Mouse (Mus musculus) adipocyte (in vitro differentiated cells): ENCODE measurements around the gene Aipl1.

Experiments used
- DNase-seq: peaks from one replicate; pipeline ENCODE4 v3.0.0-alpha.2; 2016; ENCODE audit warnings: low spot score

The Aipl1 gene

DNA sequence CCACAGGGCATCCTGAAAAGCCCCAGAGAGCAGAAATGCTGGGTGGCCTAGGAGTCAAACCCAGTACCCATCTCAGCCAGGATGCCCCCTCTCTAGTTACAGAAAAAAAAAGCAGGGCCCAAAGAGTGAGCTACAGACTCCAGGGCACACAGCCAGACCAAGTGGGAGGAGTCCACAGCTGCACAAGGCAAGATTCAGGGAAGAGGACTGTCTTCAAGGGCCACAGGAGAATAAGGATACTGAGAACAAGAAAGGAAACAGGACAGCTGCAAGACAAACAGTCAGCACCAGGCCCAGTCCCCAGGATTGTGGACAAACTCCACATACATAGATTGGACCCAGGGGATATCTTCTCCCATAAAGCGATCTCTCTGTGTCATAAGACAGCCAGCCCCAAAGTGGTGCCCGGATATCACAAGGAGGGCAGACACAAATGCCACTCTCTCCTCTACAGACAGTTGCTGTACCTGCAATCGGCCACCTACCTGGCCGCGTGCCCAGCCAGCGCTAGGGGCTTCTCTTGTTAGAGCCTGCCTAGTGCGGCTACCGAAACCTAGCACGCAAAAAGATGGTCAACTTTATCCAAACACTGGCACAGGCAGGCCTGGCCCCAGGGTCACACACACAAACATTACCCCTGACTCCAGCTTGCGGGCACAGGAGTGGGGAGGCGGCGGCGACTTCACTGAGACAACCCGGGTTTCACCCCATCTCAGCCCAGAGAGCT is 13.0 kb upstream of the Aipl1 start:
- DNase-seq = peak; percentile 25

DNA sequence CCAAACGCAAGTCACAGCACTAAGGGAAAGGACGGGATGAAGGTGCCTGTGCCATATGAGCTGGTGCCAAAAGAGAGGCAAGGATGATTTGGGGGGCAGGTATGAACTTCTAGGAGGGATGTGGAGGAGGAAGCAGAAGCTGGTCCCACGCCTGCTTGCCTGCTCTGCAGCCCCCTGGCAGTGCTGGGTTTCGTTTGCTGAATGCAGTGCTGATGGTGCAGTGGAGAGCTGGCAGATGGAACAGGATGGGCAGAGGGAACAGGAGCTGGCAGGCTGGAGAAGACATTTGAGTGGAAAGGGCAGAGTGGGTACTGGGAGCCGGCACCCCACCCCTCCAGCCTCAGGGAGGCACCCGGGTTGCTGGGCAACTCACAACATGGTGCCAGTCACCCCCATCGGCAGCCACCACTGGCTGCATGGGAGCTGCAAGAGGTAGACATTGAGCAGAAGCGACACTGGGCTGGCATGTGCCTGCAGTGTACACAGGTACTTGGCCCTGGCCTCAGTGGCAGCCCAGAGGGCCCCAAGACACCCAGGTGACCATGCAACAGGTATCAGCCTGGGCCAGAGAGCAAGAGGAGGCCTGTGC is 12.0 kb upstream of the Aipl1 start:
- DNase-seq = no peak

DNA sequence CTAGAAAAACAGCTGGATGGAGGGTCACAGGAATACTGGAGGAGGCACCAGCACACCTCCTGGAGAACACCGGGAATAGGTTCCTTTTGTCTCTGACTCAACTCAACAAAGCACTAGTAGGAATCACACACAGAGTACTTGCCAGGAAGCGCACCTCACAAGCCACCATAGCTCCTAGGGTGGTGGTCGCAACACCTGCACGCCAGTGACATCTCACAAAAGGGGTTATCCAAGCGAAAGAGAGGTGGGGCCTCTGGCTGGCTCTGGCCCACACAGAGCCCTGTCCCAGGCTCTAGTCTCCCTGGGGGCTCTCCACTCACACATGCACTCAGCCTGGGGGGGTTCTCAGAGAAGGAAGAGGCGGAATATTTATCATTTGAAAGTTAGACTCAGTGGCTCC is 11.4 kb upstream of the Aipl1 start:
- DNase-seq = no peak

DNA sequence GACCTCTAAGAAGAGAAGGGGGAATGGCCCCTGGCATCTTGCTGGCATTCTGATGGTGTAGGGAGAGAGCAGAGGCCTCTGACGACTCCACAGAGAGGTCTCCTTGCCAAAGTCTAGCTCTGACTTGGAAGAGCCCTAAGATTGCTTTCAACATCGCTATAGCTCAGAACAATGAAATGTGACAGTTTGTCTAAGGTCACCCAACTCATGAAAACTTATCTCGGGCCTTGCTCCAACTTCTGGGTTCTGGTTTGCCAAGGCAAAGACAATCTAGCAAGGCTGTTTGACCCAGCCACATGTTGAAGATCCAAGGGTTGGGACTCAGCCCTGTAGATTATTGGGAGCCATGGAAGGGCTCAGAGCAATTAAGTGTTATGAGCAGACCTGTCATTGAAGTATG is 6.9 kb upstream of the Aipl1 start:
- DNase-seq = peak; percentile 78

DNA sequence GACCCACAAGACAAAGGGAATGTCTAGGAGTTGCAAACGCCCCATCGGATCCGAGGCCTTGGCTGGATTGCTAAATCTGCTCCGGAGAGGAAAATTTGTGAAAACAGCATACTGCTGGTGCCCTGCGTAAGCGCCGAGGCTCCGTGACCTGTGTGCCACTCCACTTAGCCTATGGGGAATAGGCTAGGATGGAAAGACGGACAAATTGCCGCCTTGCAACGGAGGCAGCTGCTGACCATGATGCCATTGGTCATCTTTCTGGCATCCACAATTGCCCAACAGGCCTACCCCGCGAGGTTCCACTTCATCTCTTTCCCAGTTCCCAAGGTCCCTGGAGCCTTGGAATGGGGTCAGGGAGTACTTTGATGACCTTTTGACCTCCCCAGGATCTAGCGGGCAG is 5.3 kb upstream of the Aipl1 start:
- peak; percentile 65 for DNase-seq

DNA sequence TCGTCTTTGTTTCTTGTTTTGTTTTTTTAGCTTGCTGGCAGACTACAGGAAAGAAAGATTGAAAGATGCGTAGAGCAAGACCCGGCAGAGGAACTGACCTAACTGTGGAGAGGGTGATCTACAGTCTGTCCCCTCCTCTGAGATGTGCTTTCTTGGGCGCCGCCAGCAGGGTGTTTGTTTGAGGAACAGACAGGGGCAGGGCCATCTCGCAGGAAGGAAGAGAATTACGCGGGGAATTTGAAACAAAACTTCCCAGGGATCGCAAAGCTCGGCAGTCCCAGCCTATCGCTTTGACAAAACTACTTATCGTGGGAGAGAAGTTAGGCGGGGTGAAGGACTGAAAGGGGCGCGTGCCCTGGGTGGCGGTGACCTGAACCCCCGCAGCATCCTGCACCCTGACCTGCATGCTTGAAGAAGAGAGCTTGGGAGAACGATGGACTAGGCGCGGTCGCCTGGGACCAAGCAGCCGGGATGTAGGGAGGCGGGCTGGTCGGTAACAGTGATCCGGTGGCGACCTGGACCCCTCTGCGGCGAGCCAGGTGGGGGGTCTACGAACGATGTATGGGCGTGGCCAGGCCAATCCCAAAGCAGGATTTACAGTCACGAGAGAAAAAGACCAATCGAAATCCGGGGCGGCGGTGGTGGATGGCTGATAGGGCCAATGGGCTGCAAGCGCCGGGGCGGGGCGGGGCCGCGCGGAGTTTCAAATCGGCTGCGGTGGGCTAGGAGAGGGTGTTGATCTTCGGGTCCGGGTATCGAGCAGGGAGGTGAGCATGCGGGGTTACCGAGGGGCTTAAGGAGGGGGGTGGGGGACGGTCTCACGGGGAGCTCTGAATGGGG is 4.7 kb upstream of the Aipl1 start, which contains the start of gene Pimreg:
TSS of gene Pimreg (plus strand) at position 265 of the 840 bp plus-strand sequence.
- DNase-seq = peak; percentile 64

DNA sequence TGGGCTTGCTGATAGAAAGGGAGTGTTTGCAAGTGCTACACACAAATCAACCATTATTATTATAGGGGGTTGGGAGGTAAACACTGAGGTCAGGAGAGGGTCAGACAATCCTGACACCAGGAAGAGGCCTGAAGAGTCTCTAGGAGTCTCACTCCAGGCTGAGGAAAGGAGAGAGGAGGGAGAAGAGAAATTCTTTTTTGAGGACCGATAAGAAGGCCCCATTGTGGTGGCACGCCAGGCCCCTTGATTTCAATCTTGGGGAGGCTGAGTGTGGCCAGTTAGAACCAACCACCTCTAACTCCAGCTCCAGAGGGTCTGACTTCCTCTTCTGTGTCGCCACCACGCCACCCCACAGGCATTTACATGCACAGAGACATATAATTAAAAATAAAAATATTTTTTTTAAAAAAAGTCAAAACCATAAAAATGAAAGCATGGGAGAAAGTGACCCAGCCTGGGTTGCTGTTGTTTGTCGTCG is 4.0 kb upstream of the Aipl1 start:
- no peak for DNase-seq

DNA sequence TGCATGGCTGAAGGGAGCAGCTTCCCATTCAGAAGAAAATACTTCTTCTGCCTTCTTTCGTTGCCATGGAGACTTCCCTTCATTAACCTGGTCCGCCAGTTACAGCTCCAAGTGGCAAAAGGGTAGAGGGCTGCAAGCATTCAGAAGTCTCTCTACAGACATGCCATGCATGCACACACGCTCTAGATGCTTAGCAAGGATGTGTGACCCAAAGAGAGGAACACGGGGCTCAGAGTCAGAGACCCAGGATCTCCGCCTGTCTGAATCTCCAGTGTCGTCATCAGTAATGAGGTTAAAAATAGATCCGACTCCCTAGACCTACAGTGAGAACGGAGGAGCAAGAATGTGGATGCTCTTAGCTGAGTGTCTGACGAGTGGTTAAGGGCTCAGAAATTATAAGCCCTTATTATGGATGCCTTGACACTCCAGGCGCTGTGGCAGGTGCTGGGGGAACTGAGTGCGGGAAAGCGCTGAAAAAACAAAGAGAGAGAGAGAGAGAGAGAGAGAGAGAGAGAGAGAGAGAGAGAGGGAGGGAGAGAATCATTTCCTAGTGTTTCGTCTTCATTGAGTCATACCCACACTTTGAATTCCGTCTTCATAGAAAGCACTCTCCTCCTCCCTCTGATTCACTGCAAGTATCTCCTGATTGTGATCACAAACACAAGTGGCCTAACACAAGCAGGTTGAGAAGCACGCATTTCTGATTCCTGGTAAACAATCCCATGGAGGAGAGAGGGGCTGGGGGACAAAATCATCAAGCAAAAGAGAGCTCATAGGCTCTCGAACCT is 2.5 kb upstream of the Aipl1 start:
- no peak for DNase-seq

DNA sequence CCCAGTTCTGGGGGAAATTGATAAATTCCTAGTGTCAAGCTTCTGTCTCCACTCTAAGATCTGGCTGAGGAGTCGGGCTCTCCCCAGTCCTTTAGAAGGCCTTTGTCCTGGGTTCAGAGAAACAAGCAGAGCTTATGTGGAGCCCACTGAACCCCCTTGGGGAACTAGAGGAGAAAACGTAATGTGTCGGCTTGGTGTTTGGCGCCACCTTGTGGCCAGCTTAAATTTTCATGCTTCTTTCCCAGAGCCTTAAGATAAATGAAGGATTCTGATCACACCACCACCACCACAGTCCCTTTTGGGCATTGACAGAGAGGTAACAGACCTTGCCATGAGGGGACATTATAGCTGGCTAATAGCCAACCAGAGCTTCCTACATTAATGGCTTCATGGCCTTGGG is 687 bp upstream of the Aipl1 start:
- peak; percentile 68 for DNase-seq

DNA sequence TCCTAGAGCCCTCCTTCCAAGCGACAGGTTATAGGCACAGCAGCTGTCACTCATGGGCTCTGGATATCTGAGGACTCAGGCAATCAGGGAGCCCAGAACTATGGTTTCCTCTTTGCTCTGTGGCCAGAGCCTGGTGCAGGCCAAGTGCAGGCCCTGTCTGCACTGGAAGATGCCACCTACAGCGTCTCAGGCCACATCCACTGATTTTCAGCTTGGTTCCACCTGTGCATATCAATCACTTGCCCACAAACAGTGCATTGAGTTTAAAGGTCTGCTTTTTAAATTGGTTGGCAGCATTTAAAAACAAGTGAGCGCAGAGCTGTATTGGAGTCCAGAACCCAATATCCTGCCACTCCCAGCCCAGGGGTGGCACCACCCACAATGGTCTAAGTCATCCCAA is 4.7 kb downstream of the Aipl1 start:
- DNase-seq = no peak

DNA sequence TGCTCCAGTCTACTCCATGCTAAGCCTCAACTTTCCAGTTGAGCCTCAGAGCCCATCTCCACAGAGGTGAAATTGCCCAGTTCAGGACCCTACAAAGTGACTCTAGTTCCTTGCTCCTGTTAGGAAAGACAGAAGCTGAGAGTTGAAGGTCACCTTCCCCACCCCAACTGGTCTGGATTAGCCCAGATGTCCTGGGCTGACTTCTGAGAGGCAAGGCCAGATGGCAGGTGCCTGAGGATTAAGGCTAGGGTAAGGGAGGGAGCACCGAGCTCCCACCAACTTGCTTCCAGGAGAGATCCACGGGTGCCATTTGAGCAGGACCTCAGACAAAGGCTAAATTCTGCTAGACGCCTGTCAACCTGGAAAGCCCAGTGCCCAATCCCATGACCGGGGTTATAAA is 5.2 kb downstream of the Aipl1 start:
- no peak for DNase-seq

DNA sequence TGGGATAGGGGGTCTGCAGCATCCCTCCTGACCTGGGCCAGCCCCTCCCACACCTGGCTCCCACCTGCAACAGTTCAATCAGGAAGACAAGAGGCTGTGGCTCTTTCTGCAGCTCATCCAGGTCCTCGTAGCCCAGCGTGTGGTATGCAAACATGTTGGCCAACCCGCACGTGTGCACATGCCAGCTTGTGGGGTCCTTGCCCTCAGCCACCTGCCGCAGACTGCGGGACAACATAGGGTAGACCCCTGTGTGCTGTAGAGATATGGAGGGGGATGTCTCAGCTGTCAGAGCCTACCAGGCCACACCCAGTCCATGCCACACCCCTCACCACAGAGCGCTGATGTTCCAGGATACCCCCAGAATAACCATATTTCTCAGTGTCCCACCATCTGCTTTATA is 6.0 kb downstream of the Aipl1 start:
- no peak for DNase-seq

DNA sequence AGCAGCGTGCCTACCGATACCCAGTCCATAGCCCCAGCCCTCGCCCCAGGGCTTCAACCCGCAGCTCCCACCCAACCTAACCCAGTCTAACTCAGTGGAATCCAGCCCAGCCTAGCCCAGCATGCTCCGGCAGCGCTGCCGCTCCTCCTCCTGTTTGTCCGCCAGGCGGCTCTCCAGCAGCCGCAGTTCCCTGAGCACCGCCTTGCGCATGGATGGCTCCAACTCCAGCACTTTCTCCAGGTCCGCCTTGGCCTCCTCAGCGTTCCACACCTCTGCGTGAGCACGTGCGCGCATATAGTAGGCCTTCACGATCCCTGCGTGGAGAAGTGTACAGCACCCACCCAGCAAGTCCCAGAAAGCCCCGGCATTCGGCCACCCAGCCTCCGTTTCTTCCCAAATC is 8.2 kb downstream of the Aipl1 start:
- no peak for DNase-seq

DNA sequence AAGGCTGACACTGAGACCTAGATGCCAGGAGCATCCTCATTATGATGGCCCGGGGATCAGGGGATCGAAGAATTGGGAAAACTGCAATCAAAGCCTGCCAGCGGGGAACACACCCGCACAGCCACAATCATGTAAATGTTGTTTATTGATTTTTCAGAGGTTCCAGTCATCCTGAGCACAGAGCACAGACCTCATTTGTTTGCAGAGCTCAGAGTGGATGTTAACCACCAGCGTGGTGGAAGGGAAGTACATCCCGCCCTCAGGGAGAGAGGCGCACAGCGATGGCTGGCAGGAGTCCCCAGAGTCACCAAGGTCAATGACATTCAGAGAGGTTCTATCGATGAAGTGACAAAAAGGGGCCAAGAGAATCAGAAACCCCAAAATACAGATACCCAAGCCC is 9.5 kb downstream of the Aipl1 start:
- DNase-seq = no peak

DNA sequence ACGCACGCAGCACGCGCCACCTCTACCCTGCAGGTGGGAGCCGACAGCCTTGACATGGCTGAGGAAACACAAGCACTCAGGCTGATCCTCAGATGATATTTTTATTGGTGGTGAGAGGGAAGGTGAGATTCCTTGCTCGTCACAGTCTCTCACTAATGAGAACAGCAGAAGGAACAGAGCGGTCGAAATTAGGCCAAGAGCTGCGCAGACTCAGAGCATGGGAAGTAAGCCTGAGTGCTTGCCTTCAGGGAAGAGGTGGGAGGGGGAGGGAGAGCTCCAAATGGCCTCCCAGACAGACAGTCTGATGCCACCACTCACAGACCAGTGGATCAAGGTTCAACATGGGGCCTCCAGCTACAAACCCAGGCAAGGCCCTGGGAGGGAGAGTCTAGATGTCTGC is 10.8 kb downstream of the Aipl1 start:
- DNase-seq = no peak

DNA sequence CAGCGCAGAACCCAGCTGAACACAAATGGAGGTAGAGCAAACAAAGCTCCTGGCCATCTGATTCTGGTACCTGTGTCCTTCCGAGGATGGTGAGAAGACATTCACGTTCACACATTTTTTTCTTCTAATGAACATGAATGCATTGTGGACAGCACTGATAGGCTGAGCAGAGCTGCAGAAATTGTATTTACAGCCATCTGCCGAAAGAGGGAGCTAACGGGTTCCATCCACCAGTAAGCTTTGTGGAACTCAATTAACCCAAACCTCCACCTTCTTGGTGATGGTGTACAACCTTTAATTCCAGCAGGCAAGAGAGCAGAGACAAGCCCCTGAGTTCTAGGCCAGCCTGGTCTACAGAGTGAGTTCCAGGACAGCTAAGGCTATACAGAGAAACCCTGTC is 11.5 kb downstream of the Aipl1 start:
- DNase-seq = peak; percentile 28

DNA sequence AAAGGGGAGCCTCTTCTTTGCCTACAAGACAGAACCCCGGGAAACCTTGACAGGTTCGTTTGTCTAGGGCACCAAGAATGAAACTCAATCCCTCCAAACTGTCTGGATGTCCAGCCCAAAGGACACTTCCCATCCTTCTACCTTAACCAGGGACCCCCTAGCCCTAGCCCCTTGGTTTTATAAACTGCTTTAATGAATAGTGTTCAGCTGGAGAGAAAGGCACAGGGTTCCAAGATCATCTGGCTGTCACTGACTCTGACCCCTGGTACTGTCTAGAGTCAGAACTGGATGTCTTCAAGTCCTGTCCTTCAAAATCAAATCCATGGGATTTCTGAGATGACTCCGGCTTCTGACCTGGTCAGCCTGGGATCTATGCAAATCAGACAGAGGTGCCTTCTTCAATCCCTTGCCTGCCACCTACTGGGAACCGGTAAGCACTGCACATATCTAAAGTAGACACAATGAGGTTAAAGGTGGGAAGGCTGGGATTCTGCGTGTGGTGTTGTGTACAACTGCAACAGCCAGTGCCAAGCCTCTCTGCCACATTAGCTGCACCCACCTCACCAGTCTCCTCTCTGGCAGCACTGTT is 13.0 kb downstream of the Aipl1 start:
- DNase-seq = peak; percentile 76

DNA sequence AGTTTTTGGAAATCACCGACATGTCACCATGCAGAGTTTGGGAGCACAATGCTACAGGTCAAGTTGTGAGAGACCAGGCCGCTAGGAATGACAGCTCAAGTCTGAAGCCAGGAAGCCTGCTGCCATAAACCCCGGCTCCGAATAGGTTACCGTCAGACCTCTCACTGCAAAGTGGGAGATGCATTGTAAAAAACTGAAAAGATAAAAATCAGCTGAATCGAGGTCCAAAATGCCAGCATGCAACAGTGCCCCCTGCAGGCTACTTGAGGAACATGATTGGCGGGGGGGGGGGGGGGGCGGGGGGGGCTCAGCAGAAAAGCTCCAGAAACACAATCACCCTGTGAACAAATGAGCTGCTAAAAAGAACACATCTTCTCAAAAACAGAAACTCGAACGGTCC is 13.7 kb downstream of the Aipl1 start:
- DNase-seq = peak; percentile 7

DNA sequence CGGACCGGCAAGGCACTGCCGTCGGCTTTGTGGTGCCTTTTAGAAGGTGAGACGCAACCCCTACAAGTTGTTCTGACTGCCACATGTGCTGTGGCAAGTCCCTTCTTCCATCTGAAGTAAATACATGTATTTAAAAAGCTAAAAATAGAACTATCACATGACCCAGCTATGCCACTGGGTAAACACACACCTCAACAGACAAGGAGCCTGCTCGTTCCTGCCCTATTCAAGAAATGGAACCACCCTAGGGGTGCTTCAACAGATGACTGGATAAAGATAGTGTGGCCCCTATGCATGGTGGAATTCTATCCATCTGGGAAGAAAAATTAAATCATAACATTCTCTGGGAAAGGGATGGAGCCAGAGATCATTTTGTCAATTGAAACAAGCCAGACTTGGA is 14.5 kb downstream of the Aipl1 start:
- no peak for DNase-seq

DNA sequence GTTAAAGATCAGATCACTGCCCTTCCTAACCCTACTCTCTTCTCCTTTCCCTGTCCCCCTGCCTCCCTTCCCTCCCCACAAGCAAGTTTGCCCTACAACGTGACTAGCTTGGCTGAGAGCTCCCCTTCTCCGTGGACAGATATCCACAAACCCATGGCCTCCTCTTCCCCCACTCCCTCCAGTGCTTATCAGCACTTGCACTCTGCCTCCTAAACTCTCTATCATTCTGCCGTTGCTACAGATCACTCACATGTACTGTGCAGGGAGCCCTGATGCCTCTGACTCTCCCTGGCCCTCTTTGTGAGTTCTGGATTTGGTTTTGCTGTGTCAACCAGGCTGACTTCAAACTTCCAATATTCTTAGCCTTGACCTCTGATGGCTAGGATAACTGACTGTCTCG is 16.3 kb downstream of the Aipl1 start:
- DNase-seq = no peak

DNA sequence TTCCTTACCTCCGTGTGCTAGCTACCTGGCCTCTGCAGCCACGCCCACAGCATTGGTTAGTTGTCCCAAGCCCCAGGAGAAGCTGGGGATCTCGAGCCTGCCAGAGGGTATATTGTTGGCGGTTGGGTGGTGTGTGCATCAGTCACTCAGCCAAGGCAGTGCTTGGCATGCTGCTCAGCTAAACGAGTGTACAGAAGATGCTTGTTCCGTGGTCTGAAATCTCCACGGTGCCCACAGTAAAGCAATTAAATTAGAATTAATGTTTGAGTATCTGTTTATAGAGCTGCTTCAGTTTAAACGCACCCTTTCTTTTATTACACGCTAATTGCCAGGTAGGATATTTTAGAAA is 20.1 kb downstream of the Aipl1 start:
- no peak for DNase-seq
